Mouse (Mus musculus) hematopoietic stem cell, adult 5-6 weeks (primary cell): ENCODE results near the gene Fam89b. TPM values are rescaled to one million over a fixed set of nuclear protein-coding genes. Genes with fewer than 3 reads are reported as not detected.

Experiments used
- ATAC-seq, 2 experiments: fragments of 125-278 bp in 1 of 2; replicated peaks in 1 of 2; 2 replicates each; pipeline ENCODE4 v1.8.0; 2016 to 2017; ENCODE audit warnings: inconsistent platforms in 2 of 2, mild to moderate bottlenecking in 2 of 2, moderate number of reproducible peaks in 2 of 2, low read depth in 1 of 2, moderate TSS enrichment in 1 of 2; ENCODE audit not compliant: low FRiP score in 2 of 2, poor library complexity in 2 of 2, severe bottlenecking in 2 of 2, insufficient read depth in 1 of 2, low TSS enrichment in 1 of 2
- total RNA-seq: library from RNA; stranded (forward); fragments of 172-1452, 232-1000 nt; gene quantifications from 2 replicates; pipeline ENCODE4 v1.2.3, GENCODE M21; 2017

The Fam89b gene
- total RNA-seq = 22.8 and 27.0 TPM in 2 replicates

- ATAC-seq = peak; percentile 34 to 44; a peak in 3 of 4 replicates
These were observed at the start of gene Fam89b for GRCm38 (mm10) chr19:5729444-5729815. Gene Fam89b (minus strand): TSS chr19:5729653.

GRCm38 (mm10) chr19:5778312-5778711 lies 48.9 kb upstream of the Fam89b start:
- no peak for ATAC-seq

GRCm38 (mm10) chr19:5777387-5778032 lies 48.1 kb upstream of the Fam89b start:
- no peak for ATAC-seq

GRCm38 (mm10) chr19:5770925-5771860 lies 41.7 kb upstream of the Fam89b start, which contains the start of gene Scyl1:
Gene Scyl1 (minus strand): TSS chr19:5771419.
- ATAC-seq = peak; percentile 93 to 97

GRCm38 (mm10) chr19:5770311-5770710 lies 40.9 kb upstream of the Fam89b start:
- ATAC-seq = no peak

GRCm38 (mm10) chr19:5767271-5767670 lies 37.8 kb upstream of the Fam89b start:
- no peak for ATAC-seq

- no peak for ATAC-seq
These were observed 33.7 kb upstream of the Fam89b start for GRCm38 (mm10) chr19:5763163-5763562.

GRCm38 (mm10) chr19:5758878-5759403 lies 29.5 kb upstream of the Fam89b start:
- no peak for ATAC-seq

GRCm38 (mm10) chr19:5756991-5757636 lies 27.7 kb upstream of the Fam89b start:
- ATAC-seq = no peak

GRCm38 (mm10) chr19:5756321-5756985 lies 27.0 kb upstream of the Fam89b start:
- ATAC-seq = no peak

GRCm38 (mm10) chr19:5751742-5752141 lies 22.3 kb upstream of the Fam89b start:
- no peak for ATAC-seq

GRCm38 (mm10) chr19:5750951-5751350 lies 21.5 kb upstream of the Fam89b start:
- ATAC-seq = no peak

GRCm38 (mm10) chr19:5749476-5749875 lies 20.0 kb upstream of the Fam89b start:
- no peak for ATAC-seq

GRCm38 (mm10) chr19:5746907-5747363 lies 17.5 kb upstream of the Fam89b start:
- no peak for ATAC-seq

GRCm38 (mm10) chr19:5745756-5746710 lies 16.6 kb upstream of the Fam89b start:
- no peak for ATAC-seq

GRCm38 (mm10) chr19:5743576-5743975 lies 14.1 kb upstream of the Fam89b start:
- ATAC-seq = peak; percentile 91 to 92
